Mouse (Mus musculus) CH12.LX (cell line): Measurements from ENCODE around the gene Arhgef5.
"Not testable (repeated sequence)": the region's sequence is repeated elsewhere in the genome, so short reads cannot be mapped to it uniquely, and the experiment has no call there.

ENCODE experiments used
- CTCF ChIP-seq, 2 experiments: IDR thresholded peaks in 1 of 2; conservative IDR thresholded peaks in 1 of 2; 2 replicates each; pipeline ENCODE4 v1.5.1; 2011 to 2012; ENCODE audit warnings: low read depth in 2 of 2, low read length in 2 of 2, improper control_type of control experiment in 1 of 2, inconsistent platforms in 1 of 2, mild to moderate bottlenecking in 1 of 2, moderate library complexity in 1 of 2
- KAT2A ChIP-seq: IDR thresholded peaks from 2 replicates; pipeline ENCODE4 v1.6.1; 2012; ENCODE audit warnings: low read length, improper control_type of control experiment, inconsistent platforms; ENCODE audit not compliant: insufficient replicate concordance
- MAFK ChIP-seq: IDR thresholded peaks from 2 replicates; pipeline ENCODE4 v1.6.1; 2011; ENCODE audit warnings: low read length, improper control_type of control experiment; ENCODE audit not compliant: insufficient replicate concordance
- MAX ChIP-seq: IDR thresholded peaks from 2 replicates; pipeline ENCODE4 v1.6.1; 2011; ENCODE audit warnings: low read length, improper control_type of control experiment
- PAX5 ChIP-seq: IDR thresholded peaks from 2 replicates; pipeline ENCODE4 v1.6.1; 2012; ENCODE audit warnings: low read length, inconsistent platforms, mixed read lengths
- POLR2A ChIP-seq: IDR thresholded peaks from 2 replicates; pipeline ENCODE4 v1.6.1; 2011; ENCODE audit warnings: low read depth, mild to moderate bottlenecking, improper control_type of control experiment, low read length
- TCF12 ChIP-seq: IDR thresholded peaks from 2 replicates; pipeline ENCODE4 v1.6.1; 2014; ENCODE audit warnings: low read depth, mild to moderate bottlenecking, inconsistent platforms, low read length, improper control_type of control experiment
- ZC3H11A ChIP-seq: IDR thresholded peaks from 2 replicates; pipeline ENCODE4 v1.6.1; 2012; ENCODE audit warnings: low read depth, mild to moderate bottlenecking, inconsistent platforms, low read length, improper control_type of control experiment
- ZNF384 ChIP-seq: IDR thresholded peaks from 2 replicates; pipeline ENCODE4 v1.6.1; 2012; ENCODE audit warnings: low read depth, low read length, improper control_type of control experiment, inconsistent platforms

- not testable (repeated sequence) for TF ChIP-seq POLR2A; ZC3H11A; PAX5; MAX; CTCF (conservative IDR thresholded peaks at IDR 0.05 in 1 of 2, IDR thresholded peaks at IDR 0.05 in 1 of 2; ENCODE audit: low read depth in 2 of 2, low read length in 2 of 2); MAFK; ZNF384; KAT2A; TCF12
Measured at GRCm38 (mm10) chr6:43231255-43231654, 34.1 kb upstream of the Arhgef5 start, which contains the start of gene Olfr47.
